Mouse (Mus musculus) frontal cortex, postnatal 36 days (tissue): ENCODE data around the gene C1qtnf7.

Experiments used
- DNase-seq, 2 experiments: peaks; one replicate each; pipeline ENCODE4 v3.0.0; 2022; ENCODE audit warnings: low spot score in 2 of 2

C1qtnf7 gene

GRCm38 (mm10) chr5:43609760-43610159 lies 94.4 kb downstream of the C1qtnf7 start:
- no peak for DNase-seq

GRCm38 (mm10) chr5:43621575-43622299 lies 106.4 kb downstream of the C1qtnf7 start:
- DNase-seq, result peak in 1 of 2 experiments; percentile 12

- no peak for DNase-seq
Observed at GRCm38 (mm10) chr5:43625407-43625806, 110.1 kb downstream of the C1qtnf7 start.

- no peak for DNase-seq
Observed at GRCm38 (mm10) chr5:43634071-43634601, 118.8 kb downstream of the C1qtnf7 start.

GRCm38 (mm10) chr5:43634602-43635081 lies 119.3 kb downstream of the C1qtnf7 start:
- DNase-seq, result peak; percentile 30 to 79

GRCm38 (mm10) chr5:43645020-43645419 lies 129.7 kb downstream of the C1qtnf7 start:
- no peak for DNase-seq

GRCm38 (mm10) chr5:43647098-43647774 lies 131.9 kb downstream of the C1qtnf7 start:
- DNase-seq, result no peak

GRCm38 (mm10) chr5:43661498-43661897 lies 146.2 kb downstream of the C1qtnf7 start:
- no peak for DNase-seq

GRCm38 (mm10) chr5:43661997-43662961 lies 146.9 kb downstream of the C1qtnf7 start, which contains the start of gene Cc2d2a:
Gene Cc2d2a (plus strand): TSS chr5:43662346.
- DNase-seq, result peak; percentile 38 to 42

- no peak for DNase-seq
Observed at GRCm38 (mm10) chr5:43663531-43663930, 148.2 kb downstream of the C1qtnf7 start.

GRCm38 (mm10) chr5:43665144-43665543 lies 149.8 kb downstream of the C1qtnf7 start:
- no peak for DNase-seq
